Mouse (Mus musculus): ENCODE results near the gene Ano1. TPM values are rescaled to one million over a fixed set of nuclear protein-coding genes. Genes with fewer than 3 reads are reported as not detected.

The Ano1 gene
- polyA plus RNA-seq (2012; rRNA removed) = 3.0 and 3.2 TPM in 2 replicates

GRCm38 (mm10) chr7:144751833-144752232 lies at the start of gene Ano1:
Gene Ano1 (minus strand): TSS chr7:144751974.
- Histone ChIP-seq H3K4me3 (ENCODE audit: insufficient read depth, low read length) (no peak within 1 kb of the TSS), H3K27ac (ENCODE audit: insufficient read depth, low read length) (no peak within 1 kb of the TSS), H3K4me1 (ENCODE audit: control insufficient read depth, insufficient read depth, low read length) (no peaks in the 10 kb centered on the region)
- TF ChIP-seq CTCF (IDR thresholded peaks at IDR 0.05; ENCODE audit: extremely low read depth, insufficient read depth, low read length) (no peak), POLR2A (IDR thresholded peaks at IDR 0.05; ENCODE audit: extremely low read depth, insufficient read depth, low read length) (no peak)

DNA sequence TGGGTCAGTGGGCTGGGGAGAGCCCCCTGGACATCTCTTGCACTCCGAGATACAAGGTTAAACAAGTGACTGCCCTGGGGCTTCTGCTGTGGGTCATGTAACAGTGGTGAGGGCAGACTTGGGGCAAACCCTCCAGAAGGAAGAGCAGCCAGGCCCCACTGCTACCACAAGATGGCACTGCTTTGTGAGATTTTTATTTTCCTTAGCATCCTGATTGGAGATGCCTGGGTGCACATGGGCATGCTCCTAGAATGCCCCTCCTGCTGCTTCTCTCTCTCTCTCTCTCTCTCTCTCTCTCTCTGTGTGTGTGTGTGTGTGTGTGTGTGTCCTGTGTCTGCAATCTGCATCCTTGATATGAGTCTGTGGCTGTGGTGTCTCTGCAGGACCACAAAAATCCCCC lies 46.7 kb upstream of the Ano1 start:
- Histone ChIP-seq H3K27ac (ENCODE audit: insufficient read depth, low read length) (no peak overlapping the region), H3K4me1 (ENCODE audit: control insufficient read depth, insufficient read depth, low read length) (no peaks in the 10 kb centered on the region), H3K4me3 (ENCODE audit: insufficient read depth, low read length) (no peak overlapping the region)
- peak; percentile 80 for TF ChIP-seq CTCF (IDR thresholded peaks at IDR 0.05; ENCODE audit: extremely low read depth, insufficient read depth, low read length)
- TF ChIP-seq POLR2A (IDR thresholded peaks at IDR 0.05; ENCODE audit: extremely low read depth, insufficient read depth, low read length) = no peak

GRCm38 (mm10) chr7:144796986-144797735 lies 45.4 kb upstream of the Ano1 start:
- Histone ChIP-seq H3K4me1 (ENCODE audit: control insufficient read depth, insufficient read depth, low read length) (no peaks in the 10 kb centered on the region), H3K4me3 (ENCODE audit: insufficient read depth, low read length) (no peak overlapping the region), H3K27ac (ENCODE audit: insufficient read depth, low read length) (no peak overlapping the region)
- TF ChIP-seq POLR2A (IDR thresholded peaks at IDR 0.05; ENCODE audit: extremely low read depth, insufficient read depth, low read length) = no peak
- TF ChIP-seq CTCF (IDR thresholded peaks at IDR 0.05; ENCODE audit: extremely low read depth, insufficient read depth, low read length) = no peak

GRCm38 (mm10) chr7:144795976-144796474 lies 44.3 kb upstream of the Ano1 start:
- H3K4me1 ChIP-seq (ENCODE audit: control insufficient read depth, insufficient read depth, low read length) = no peaks in the 10 kb centered on the region
- no peak overlapping the region for H3K4me3 ChIP-seq (ENCODE audit: insufficient read depth, low read length)
- H3K27ac ChIP-seq (ENCODE audit: insufficient read depth, low read length) = no peak overlapping the region
- TF ChIP-seq POLR2A (IDR thresholded peaks at IDR 0.05; ENCODE audit: extremely low read depth, insufficient read depth, low read length) = no peak
- TF ChIP-seq CTCF (IDR thresholded peaks at IDR 0.05; ENCODE audit: extremely low read depth, insufficient read depth, low read length) = no peak

DNA sequence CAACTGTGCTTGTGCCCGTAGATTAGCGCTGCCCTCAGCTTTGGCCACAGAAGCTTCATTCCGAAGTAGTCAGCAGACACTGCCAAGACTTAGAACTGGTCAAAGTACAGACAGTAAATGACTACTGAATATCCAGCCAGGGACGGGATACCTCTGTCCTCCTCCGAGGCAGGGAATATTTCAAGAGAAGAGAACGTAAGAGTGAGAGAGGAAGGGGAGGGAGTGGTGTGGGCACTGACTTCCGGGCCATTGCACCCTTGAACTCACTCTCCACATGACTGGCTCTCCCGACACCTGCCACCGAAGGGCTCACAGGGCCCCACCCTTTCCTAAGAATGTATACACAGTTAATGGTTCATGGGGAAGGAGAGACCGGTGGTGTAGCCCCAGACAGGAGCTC lies 41.5 kb upstream of the Ano1 start:
- Histone ChIP-seq H3K27ac (ENCODE audit: insufficient read depth, low read length) (no peak overlapping the region), H3K4me1 (ENCODE audit: control insufficient read depth, insufficient read depth, low read length) (no peaks in the 10 kb centered on the region), H3K4me3 (ENCODE audit: insufficient read depth, low read length) (no peak overlapping the region)
- no peak for TF ChIP-seq CTCF (IDR thresholded peaks at IDR 0.05; ENCODE audit: extremely low read depth, insufficient read depth, low read length)
- TF ChIP-seq POLR2A (IDR thresholded peaks at IDR 0.05; ENCODE audit: extremely low read depth, insufficient read depth, low read length) = no peak

DNA sequence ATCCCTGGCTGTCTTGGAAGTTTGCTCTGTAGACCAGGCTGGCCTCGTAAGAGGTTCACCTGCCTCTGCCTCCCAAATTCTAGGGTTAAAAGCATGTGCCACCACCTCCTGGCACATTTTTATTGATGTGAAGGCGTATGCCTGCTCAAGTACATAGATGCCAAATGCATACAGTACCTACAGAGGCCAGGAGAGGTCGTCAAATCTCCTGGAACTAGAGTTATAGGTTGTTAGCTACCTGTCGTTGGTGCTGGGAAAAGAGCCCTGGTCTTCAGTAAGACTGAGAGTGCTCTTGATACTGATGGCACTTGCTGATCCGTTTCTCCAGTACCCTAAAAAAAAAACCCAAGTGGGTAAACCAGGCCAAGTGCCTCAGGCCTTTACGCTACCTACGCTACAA lies 39.7 kb upstream of the Ano1 start:
- Histone ChIP-seq H3K4me1 (ENCODE audit: control insufficient read depth, insufficient read depth, low read length) (no peaks in the 10 kb centered on the region), H3K27ac (ENCODE audit: insufficient read depth, low read length) (no peak overlapping the region), H3K4me3 (ENCODE audit: insufficient read depth, low read length) (no peak overlapping the region)
- TF ChIP-seq POLR2A (IDR thresholded peaks at IDR 0.05; ENCODE audit: extremely low read depth, insufficient read depth, low read length) (no peak), CTCF (IDR thresholded peaks at IDR 0.05; ENCODE audit: extremely low read depth, insufficient read depth, low read length) (no peak)

GRCm38 (mm10) chr7:144789601-144790556 lies 38.1 kb upstream of the Ano1 start:
- Histone ChIP-seq H3K4me3 (ENCODE audit: insufficient read depth, low read length) (peak overlapping the region; percentile 28), H3K27ac (ENCODE audit: insufficient read depth, low read length) (no peak overlapping the region), H3K4me1 (ENCODE audit: control insufficient read depth, insufficient read depth, low read length) (no peaks in the 10 kb centered on the region)
- TF ChIP-seq POLR2A (IDR thresholded peaks at IDR 0.05; ENCODE audit: extremely low read depth, insufficient read depth, low read length) (no peak), CTCF (IDR thresholded peaks at IDR 0.05; ENCODE audit: extremely low read depth, insufficient read depth, low read length) (no peak)

- TF ChIP-seq POLR2A (IDR thresholded peaks at IDR 0.05; ENCODE audit: extremely low read depth, insufficient read depth, low read length) (no peak), CTCF (IDR thresholded peaks at IDR 0.05; ENCODE audit: extremely low read depth, insufficient read depth, low read length) (no peak)
- Histone ChIP-seq H3K4me3 (ENCODE audit: insufficient read depth, low read length) (no peak overlapping the region), H3K4me1 (ENCODE audit: control insufficient read depth, insufficient read depth, low read length) (no peaks in the 10 kb centered on the region), H3K27ac (ENCODE audit: insufficient read depth, low read length) (no peak overlapping the region)
Observed at GRCm38 (mm10) chr7:144788631-144789030, 36.9 kb upstream of the Ano1 start.

DNA sequence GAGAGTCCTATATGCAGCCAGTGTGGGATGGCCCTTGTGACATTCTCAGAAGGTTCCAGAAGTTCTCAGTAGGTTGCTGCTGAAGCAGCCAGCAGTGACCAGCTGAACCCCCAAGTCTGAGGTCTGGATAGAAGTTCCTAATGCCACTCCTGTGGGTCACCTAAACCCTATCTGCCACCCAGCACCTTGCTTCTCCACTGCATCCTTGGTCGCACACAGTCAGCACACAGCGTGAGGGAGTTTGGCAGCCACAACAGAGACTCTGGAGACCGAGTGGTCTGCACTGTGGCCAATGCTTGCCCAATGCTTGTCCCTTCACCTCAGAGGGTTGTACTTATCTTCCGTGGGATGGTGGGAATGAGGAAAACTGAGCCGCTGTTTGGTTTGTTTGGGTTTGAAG lies 35.7 kb upstream of the Ano1 start:
- Histone ChIP-seq H3K27ac (ENCODE audit: insufficient read depth, low read length) (no peak overlapping the region), H3K4me3 (ENCODE audit: insufficient read depth, low read length) (no peak overlapping the region), H3K4me1 (ENCODE audit: control insufficient read depth, insufficient read depth, low read length) (no peaks in the 10 kb centered on the region)
- no peak for TF ChIP-seq POLR2A (IDR thresholded peaks at IDR 0.05; ENCODE audit: extremely low read depth, insufficient read depth, low read length)
- no peak for TF ChIP-seq CTCF (IDR thresholded peaks at IDR 0.05; ENCODE audit: extremely low read depth, insufficient read depth, low read length)
